Mouse (Mus musculus) embryonic facial prominence, embryonic 12.5 days (tissue): ENCODE measurements around the gene Mbd4. TPM values are rescaled to one million over a fixed set of nuclear protein-coding genes. Genes with fewer than 3 reads are reported as not detected.

Experiments
- ATAC-seq: fragments of 200-750 bp; cut with Nextera tagmentation; 2 replicates; pipeline ENCODE4 v1.8.0; 2017; ENCODE audit not compliant: insufficient number of reproducible peaks, insufficient read depth, low FRiP score, low TSS enrichment
- H3K27ac ChIP-seq: fragments of 300-500 bp; sonication (generic); 2 replicates; pipeline ENCODE4 v1.5.1; 2016; ENCODE audit warnings: mild to moderate bottlenecking
- H3K27me3 ChIP-seq: fragments of 300-500 bp; sonication (generic); 2 replicates; pipeline ENCODE4 v1.6.1; 2016; ENCODE audit warnings: mild to moderate bottlenecking, moderate library complexity
- H3K36me3 ChIP-seq: fragments of 300-500 bp; sonication (generic); 2 replicates; pipeline ENCODE4 v1.6.1; 2016; ENCODE audit warnings: mild to moderate bottlenecking
- H3K4me1 ChIP-seq: fragments of 300-500 bp; sonication (generic); 2 replicates; pipeline ENCODE4 v1.6.1; 2016
- H3K4me2 ChIP-seq: fragments of 300-500 bp; sonication (generic); replicated peaks from 2 replicates; pipeline ENCODE4 v1.6.1; 2016; ENCODE audit warnings: mild to moderate bottlenecking, moderate library complexity
- H3K4me3 ChIP-seq: fragments of 300-500 bp; sonication (generic); 2 replicates; pipeline ENCODE4 v1.5.1; 2016; ENCODE audit warnings: mild to moderate bottlenecking
- H3K9ac ChIP-seq: fragments of 300-500 bp; sonication (generic); 2 replicates; pipeline ENCODE4 v1.6.1; 2016; ENCODE audit warnings: mild to moderate bottlenecking, moderate library complexity
- H3K9me3 ChIP-seq: fragments of 300-500 bp; sonication (generic); 2 replicates; pipeline ENCODE4 v1.6.1; 2016; ENCODE audit warnings: mild to moderate bottlenecking, moderate library complexity
- WGBS: fragments of 180-500 bp; shearing (Covaris S2); methylation state at CpG from one replicate; pipeline ENCODE4 v1.1.7; 2016; 5-methylcytosine and 5-hydroxymethylcytosine counted together
- polyA plus RNA-seq: library from polyadenylated mRNA; unstranded; fragments of >200 nt; fragmentation: Nextera tagmentation; extraction: Ambion mirVana; gene quantifications from 2 replicates; pipeline ENCODE4 v1.2.1, GENCODE M21; 2016

Mbd4 gene
- polyA plus RNA-seq, 1 experiment from 2014 or later: 28.4 TPM

GRCm38 (mm10) chr6:115859258-115859657, 6.1 kb upstream of the Mbd4 start:
- ATAC-seq: no peak
- Histone ChIP-seq H3K9ac (no peak overlapping the region), H3K27me3 (no peaks in the 10 kb centered on the region), H3K4me2 (no peak overlapping the region), H3K4me1 (0 out of 2 replicates have a peak, but pooled peaks cover 8% of the 10 kb centered on the region), H3K4me3 (no peak overlapping the region), H3K9me3 (no peaks in the 10 kb centered on the region), H3K27ac (no peak overlapping the region), H3K36me3 (peaks cover 6% of the 10 kb centered on the region; the same call in 1 of the 2 replicates)
- WGBS: 44% methylated on average over 4 of the region's 4 CpGs

DNA sequence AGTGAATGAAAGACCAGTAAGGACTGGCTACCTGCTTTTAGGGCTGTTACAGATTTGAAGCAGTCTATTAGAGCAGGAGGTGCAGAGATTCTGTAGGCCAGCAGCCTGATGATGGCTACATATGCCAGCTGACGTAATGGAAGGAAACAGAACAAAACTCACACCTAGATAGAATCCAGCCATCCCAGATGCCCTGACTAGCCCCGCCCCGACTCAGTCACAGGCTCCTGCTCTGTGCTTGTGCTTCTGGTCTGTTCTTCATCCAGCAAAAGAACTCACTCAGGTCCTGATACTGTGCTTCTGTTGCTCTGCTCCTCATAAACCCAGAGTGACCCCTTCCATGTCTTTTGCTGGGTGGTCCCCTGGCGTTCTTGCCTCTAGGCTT, 3.2 kb upstream of the Mbd4 start:
- Histone ChIP-seq H3K27ac (no peak overlapping the region), H3K4me1 (peaks cover 14% of the 10 kb centered on the region; the same call in 1 of the 2 replicates), H3K4me2 (no peak overlapping the region), H3K9ac (no peak overlapping the region), H3K27me3 (no peaks in the 10 kb centered on the region), H3K4me3 (no peak overlapping the region), H3K9me3 (no peaks in the 10 kb centered on the region), H3K36me3 (no peaks in the 10 kb centered on the region)
- WGBS: 65% methylated on average over 4 of the region's 4 CpGs
- no peak for ATAC-seq

- Histone ChIP-seq H3K27me3 (no peaks in the 10 kb centered on the region), H3K9ac (no peak overlapping the region), H3K27ac (no peak overlapping the region), H3K4me2 (no peak overlapping the region), H3K4me3 (no peak overlapping the region), H3K4me1 (peaks cover 14% of the 10 kb centered on the region; the same call in 1 of the 2 replicates), H3K9me3 (no peaks in the 10 kb centered on the region), H3K36me3 (no peaks in the 10 kb centered on the region)
- 84% methylated on average over 3 of the region's 3 CpGs for WGBS
- ATAC-seq: no peak
Measured at GRCm38 (mm10) chr6:115855733-115856360, 2.7 kb upstream of the Mbd4 start.

DNA sequence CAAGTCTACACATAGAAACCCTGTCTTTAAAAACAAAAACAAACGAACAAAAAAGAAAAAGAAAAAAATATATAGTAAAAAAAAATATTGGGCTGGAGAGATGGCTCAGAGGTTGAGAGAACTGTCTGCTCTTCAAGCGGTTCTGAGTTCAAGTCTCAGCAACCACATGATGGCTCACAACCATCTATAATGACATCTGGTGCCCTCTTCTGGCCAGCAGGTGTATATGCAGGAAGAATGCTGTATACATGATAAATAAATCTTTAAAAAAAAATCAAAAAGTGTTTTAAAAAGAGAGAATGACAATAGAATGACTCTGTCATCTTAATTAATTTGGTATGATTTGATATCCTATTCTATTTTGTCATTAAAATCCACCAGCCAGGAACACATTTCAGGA, 1.3 kb upstream of the Mbd4 start:
- Histone ChIP-seq H3K27me3 (no peaks in the 10 kb centered on the region), H3K36me3 (peaks cover 8% of the 10 kb centered on the region; the same call in 1 of the 2 replicates), H3K4me1 (peaks cover 14% of the 10 kb centered on the region; the same call in 1 of the 2 replicates), H3K27ac (no peak overlapping the region), H3K4me2 (no peak overlapping the region), H3K9ac (no peak overlapping the region), H3K4me3 (no peak overlapping the region), H3K9me3 (no peaks in the 10 kb centered on the region)
- ATAC-seq: no peak
- WGBS: 63% methylated on average over 2 of the region's 2 CpGs

- no peaks in the 10 kb centered on the region for H3K9me3 ChIP-seq
- H3K9ac ChIP-seq: peak overlapping the region; percentile 66
- H3K27me3 ChIP-seq: no peaks in the 10 kb centered on the region
- no peak for ATAC-seq
- peaks cover 12% of the 10 kb centered on the region; the same call in 1 of the 2 replicates for H3K36me3 ChIP-seq
- H3K4me3 ChIP-seq: peak overlapping the region; percentile 64
- peak overlapping the region; percentile 92 for H3K27ac ChIP-seq
- WGBS: 45% methylated on average over 7 of the region's 7 CpGs
- H3K4me2 ChIP-seq: peak overlapping the region; percentile 74
- peaks cover 14% of the 10 kb centered on the region; the same call in 1 of the 2 replicates for H3K4me1 ChIP-seq
Measured at GRCm38 (mm10) chr6:115853985-115854384, 814 bp upstream of the Mbd4 start.

DNA sequence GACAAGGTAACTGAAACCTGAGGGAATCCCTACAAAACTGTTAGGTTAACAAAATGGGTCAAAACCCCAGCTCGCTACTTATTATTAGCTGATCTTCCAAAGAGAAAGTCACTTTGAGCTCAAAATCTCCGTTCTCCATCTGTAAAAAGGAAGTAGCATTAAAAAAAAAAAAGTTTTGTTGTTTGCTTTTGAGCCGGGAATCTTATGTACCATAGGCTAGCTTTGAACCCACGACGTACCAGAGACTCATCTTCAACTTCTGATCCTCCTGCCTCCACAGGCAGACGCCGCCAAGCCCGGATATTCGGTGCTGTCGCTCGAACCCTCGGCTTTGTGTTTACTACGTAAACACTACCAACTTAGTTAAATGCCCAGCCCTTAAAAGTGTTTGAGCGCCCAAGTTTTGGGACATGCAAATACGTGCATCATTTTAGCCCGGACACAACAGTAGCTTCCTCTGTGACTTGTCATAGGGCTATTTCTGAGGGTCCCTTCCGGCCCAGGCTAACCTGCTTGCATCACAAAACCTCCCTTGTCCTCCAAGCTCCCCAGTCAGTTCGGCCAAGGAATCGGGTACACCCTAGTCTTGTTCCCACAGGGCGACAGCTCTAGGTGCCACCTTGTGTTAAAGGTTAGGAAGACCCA, 603 bp downstream of the Mbd4 start:
- peaks cover 21% of the 10 kb centered on the region for H3K36me3 ChIP-seq
- peak overlapping the region; percentile 74 for H3K9ac ChIP-seq
- peak overlapping the region; percentile 64 for H3K4me3 ChIP-seq
- ATAC-seq: no peak
- H3K9me3 ChIP-seq: no peaks in the 10 kb centered on the region
- no peaks in the 10 kb centered on the region for H3K27me3 ChIP-seq
- H3K4me2 ChIP-seq: peak overlapping the region; percentile 74
- peaks cover 14% of the 10 kb centered on the region; the same call in 1 of the 2 replicates for H3K4me1 ChIP-seq
- peak overlapping the region; percentile 88 for H3K27ac ChIP-seq
- 5% methylated on average over 20 of the region's 20 CpGs for WGBS

DNA sequence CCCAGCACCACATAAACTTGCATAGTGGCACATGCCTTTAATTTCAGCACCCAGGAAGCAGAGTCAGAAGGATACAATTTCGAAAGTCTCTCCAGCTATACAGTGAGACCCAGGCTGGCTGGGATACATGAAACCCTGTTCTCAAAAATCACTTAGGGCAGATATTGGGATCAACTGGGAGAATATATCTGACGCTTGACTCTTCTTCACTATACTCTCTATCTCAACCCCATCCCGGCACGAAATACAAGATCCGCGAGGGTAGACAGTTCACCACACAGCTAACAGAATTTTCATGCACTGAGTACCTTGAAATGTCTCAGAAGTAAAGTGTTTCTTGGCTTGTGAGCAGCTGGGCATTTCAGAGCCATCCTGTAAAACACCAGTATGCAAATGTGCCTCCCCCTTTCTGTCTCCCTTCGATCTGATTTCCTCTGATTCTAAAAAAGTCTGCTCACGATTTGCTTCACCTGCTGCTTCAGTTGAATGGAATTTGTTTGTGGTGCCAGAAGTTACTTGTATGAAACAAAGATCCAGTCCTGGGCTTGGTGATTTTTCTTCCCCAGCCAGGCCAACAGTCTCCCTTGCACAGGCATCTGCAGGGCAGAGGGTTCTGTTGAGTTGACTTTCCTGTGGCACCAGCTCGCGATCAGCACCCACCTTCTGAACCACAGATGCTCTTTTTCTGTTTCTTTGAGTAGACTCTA, 4.4 kb downstream of the Mbd4 start:
- Histone ChIP-seq H3K4me2 (no peak overlapping the region), H3K9me3 (no peaks in the 10 kb centered on the region), H3K4me3 (no peak overlapping the region), H3K27me3 (no peaks in the 10 kb centered on the region), H3K4me1 (peaks cover 6% of the 10 kb centered on the region; the same call in 1 of the 2 replicates), H3K27ac (no peak overlapping the region), H3K9ac (no peak overlapping the region), H3K36me3 (peaks cover 32% of the 10 kb centered on the region)
- WGBS: 92% methylated on average over 10 of the region's 10 CpGs
- ATAC-seq: no peak

GRCm38 (mm10) chr6:115846640-115847411, 6.3 kb downstream of the Mbd4 start:
- Histone ChIP-seq H3K36me3 (peaks cover 48% of the 10 kb centered on the region), H3K27me3 (no peaks in the 10 kb centered on the region), H3K4me2 (no peak overlapping the region), H3K9ac (no peak overlapping the region), H3K9me3 (no peaks in the 10 kb centered on the region), H3K4me1 (no peaks in the 10 kb centered on the region), H3K27ac (no peak overlapping the region), H3K4me3 (no peak overlapping the region)
- WGBS: 42% methylated on average over 8 of the region's 8 CpGs
- ATAC-seq: no peak

DNA sequence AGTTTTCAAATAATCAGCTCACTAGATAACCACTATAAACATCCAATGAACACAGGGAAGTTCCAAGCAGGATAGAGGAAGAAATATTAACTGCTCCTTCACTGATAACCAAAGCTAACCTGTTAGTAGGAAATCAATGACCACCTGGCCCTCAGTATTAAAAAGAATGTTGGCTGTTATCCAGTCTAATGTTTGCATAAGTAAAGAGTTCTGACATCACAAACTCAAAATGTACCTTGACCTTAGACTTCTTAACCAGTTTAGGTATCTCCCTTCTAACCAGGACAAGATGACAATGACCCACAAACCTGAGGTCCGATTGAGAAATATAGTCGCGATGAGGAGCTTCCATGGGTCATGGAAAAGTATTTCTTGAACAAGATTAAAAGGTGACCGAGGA, 8.2 kb downstream of the Mbd4 start:
- WGBS: 94% methylated on average over 4 of the region's 4 CpGs
- Histone ChIP-seq H3K4me2 (no peak overlapping the region), H3K27ac (no peak overlapping the region), H3K27me3 (no peaks in the 10 kb centered on the region), H3K9ac (no peak overlapping the region), H3K9me3 (no peaks in the 10 kb centered on the region), H3K4me1 (no peaks in the 10 kb centered on the region), H3K4me3 (no peak overlapping the region), H3K36me3 (peaks cover 44% of the 10 kb centered on the region)
- no peak for ATAC-seq

DNA sequence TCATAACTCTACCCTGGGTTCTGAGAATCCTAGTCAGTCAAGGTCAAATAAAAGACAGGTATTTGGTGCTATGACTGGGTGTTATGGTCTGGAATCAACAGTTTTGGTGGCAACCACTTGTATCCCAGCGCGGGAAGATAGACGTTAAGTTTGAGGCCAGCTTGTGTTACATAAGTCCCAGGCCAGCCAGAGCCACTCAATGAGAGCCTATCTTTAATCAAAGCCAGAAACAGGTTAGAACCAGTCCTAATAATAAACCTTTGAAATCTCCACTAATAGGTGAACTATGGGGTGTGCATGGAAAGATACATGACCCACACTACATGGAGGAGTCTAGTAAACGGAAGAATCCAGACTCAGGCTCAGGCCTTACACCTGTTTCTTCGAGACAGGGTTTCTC, 14.4 kb downstream of the Mbd4 start:
- Histone ChIP-seq H3K4me1 (no peaks in the 10 kb centered on the region), H3K27ac (no peak overlapping the region), H3K36me3 (peaks cover 18% of the 10 kb centered on the region), H3K9ac (no peak overlapping the region), H3K27me3 (no peaks in the 10 kb centered on the region), H3K9me3 (no peaks in the 10 kb centered on the region), H3K4me3 (0 out of 2 replicates have a peak overlapping the region, but pooled peaks have one; percentile 29), H3K4me2 (peak overlapping the region; percentile 58)
- no peak for ATAC-seq
- 61% methylated on average over 5 of the region's 5 CpGs for WGBS

- Histone ChIP-seq H3K4me2 (peak within 1 kb of the TSS; percentile 58), H3K27ac (no peak within 1 kb of the TSS; the same call in 1 of the 2 replicates)
- WGBS: 2% methylated on average over 19 of the region's 19 CpGs
Measured at GRCm38 (mm10) chr6:115838161-115838597, 15.0 kb downstream of the Mbd4 start, which contains the start of gene Efcab12. Gene Efcab12, minus strand, starts transcription at chr6:115838412.

More at GRCm38 (mm10) chr6:115838161-115838597, 15.0 kb downstream of the Mbd4 start, which contains the start of gene Efcab12:
- ATAC-seq: peak; percentile 77; the same call in 1 of the 2 replicates
- peaks cover 16% of the 10 kb centered on the region for H3K36me3 ChIP-seq
- no peaks in the 10 kb centered on the region for H3K9me3 ChIP-seq
- H3K4me1 ChIP-seq: no peaks in the 10 kb centered on the region
- H3K4me3 ChIP-seq: peak within 1 kb of the TSS; percentile 29
- H3K9ac ChIP-seq: peak within 1 kb of the TSS; percentile 20; the same call in 1 of the 2 replicates
- H3K27me3 ChIP-seq: no peaks in the 10 kb centered on the region
